Mouse (Mus musculus): ENCODE measurements around the gene 4933425L06Rik. TPM values are rescaled to one million over a fixed set of nuclear protein-coding genes. Genes with fewer than 3 reads are reported as not detected.

Gene 4933425L06Rik
- not detected for total RNA-seq (2021)
- long read RNA-seq, experiment 1: 0 reads
- long read RNA-seq, experiment 2: 0 reads

- intact Hi-C loops (cut with DNase I; ENCODE audit: low total_unique reads): no loop called here
- no peak for DNase-seq
Observed at GRCm38 (mm10) chr13:105081862-105082261, at the start of gene 4933425L06Rik. Gene 4933425L06Rik (plus strand): TSS chr13:105082122.

GRCm38 (mm10) chr13:105037816-105038215, 44.1 kb upstream of the 4933425L06Rik start:
- intact Hi-C loops (cut with DNase I; ENCODE audit: low total_unique reads): no loop called here
- DNase-seq: no peak

- intact Hi-C loops (cut with DNase I; ENCODE audit: low total_unique reads): no loop called here
Observed at GRCm38 (mm10) chr13:105038334-105038733, 43.6 kb upstream of the 4933425L06Rik start.

GRCm38 (mm10) chr13:105043882-105044281, 38.0 kb upstream of the 4933425L06Rik start:
- intact Hi-C loops (cut with DNase I; ENCODE audit: low total_unique reads): no loop called here
- DNase-seq: no peak

More at GRCm38 (mm10) chr13:105038334-105038733, 43.6 kb upstream of the 4933425L06Rik start:
- no peak for DNase-seq

- no peak for DNase-seq
- intact Hi-C loops (cut with DNase I; ENCODE audit: low total_unique reads): no loop called here
Observed at GRCm38 (mm10) chr13:105047377-105047776, 34.5 kb upstream of the 4933425L06Rik start.

GRCm38 (mm10) chr13:105048662-105049061, 33.3 kb upstream of the 4933425L06Rik start:
- DNase-seq: no peak
- intact Hi-C loops (cut with DNase I; ENCODE audit: low total_unique reads): no loop called here

- intact Hi-C loops (cut with DNase I; ENCODE audit: low total_unique reads): no loop called here
- no peak for DNase-seq
Observed at GRCm38 (mm10) chr13:105051432-105051831, 30.5 kb upstream of the 4933425L06Rik start.

- intact Hi-C loops (cut with DNase I; ENCODE audit: low total_unique reads): no loop called here
- peak; percentile 6 for DNase-seq
Observed at GRCm38 (mm10) chr13:105053618-105054017, 28.3 kb upstream of the 4933425L06Rik start.

- intact Hi-C loops (cut with DNase I; ENCODE audit: low total_unique reads): no loop called here
- peak; percentile 67 for DNase-seq
Observed at GRCm38 (mm10) chr13:105054181-105054940, 27.6 kb upstream of the 4933425L06Rik start, which contains the start of gene Rgs7bp. Gene Rgs7bp (minus strand): TSS chr13:105054930.

GRCm38 (mm10) chr13:105054941-105055309, 27.0 kb upstream of the 4933425L06Rik start:
- intact Hi-C loops (cut with DNase I; ENCODE audit: low total_unique reads): no loop called here
- DNase-seq: no peak

GRCm38 (mm10) chr13:105055374-105055773, 26.5 kb upstream of the 4933425L06Rik start:
- DNase-seq: no peak
- intact Hi-C loops (cut with DNase I; ENCODE audit: low total_unique reads): no loop called here

- intact Hi-C loops (cut with DNase I; ENCODE audit: low total_unique reads): no loop called here
- DNase-seq: no peak
Observed at GRCm38 (mm10) chr13:105066119-105066518, 15.8 kb upstream of the 4933425L06Rik start.

GRCm38 (mm10) chr13:105066890-105067845, 14.8 kb upstream of the 4933425L06Rik start:
- intact Hi-C loops (cut with DNase I; ENCODE audit: low total_unique reads): no loop called here
- DNase-seq: no peak

- intact Hi-C loops (cut with DNase I; ENCODE audit: low total_unique reads): no loop called here
- no peak for DNase-seq
Observed at GRCm38 (mm10) chr13:105089276-105089675, 7.4 kb downstream of the 4933425L06Rik start.

GRCm38 (mm10) chr13:105096316-105096715, 14.4 kb downstream of the 4933425L06Rik start:
- DNase-seq: no peak
- intact Hi-C loops (cut with DNase I; ENCODE audit: low total_unique reads): no loop called here

- DNase-seq: no peak
- intact Hi-C loops (cut with DNase I; ENCODE audit: low total_unique reads): no loop called here
Observed at GRCm38 (mm10) chr13:105100705-105101104, 18.8 kb downstream of the 4933425L06Rik start.

- DNase-seq: no peak
- intact Hi-C loops (cut with DNase I; ENCODE audit: low total_unique reads): no loop called here
Observed at GRCm38 (mm10) chr13:105104385-105104784, 22.5 kb downstream of the 4933425L06Rik start.

- no peak for DNase-seq
- intact Hi-C loops (cut with DNase I; ENCODE audit: low total_unique reads): no loop called here
Observed at GRCm38 (mm10) chr13:105111599-105111998, 29.7 kb downstream of the 4933425L06Rik start.

GRCm38 (mm10) chr13:105121617-105122016, 39.7 kb downstream of the 4933425L06Rik start:
- DNase-seq: no peak
- intact Hi-C loops (cut with DNase I; ENCODE audit: low total_unique reads): no loop called here

GRCm38 (mm10) chr13:105122092-105122491, 40.2 kb downstream of the 4933425L06Rik start:
- no peak for DNase-seq
- intact Hi-C loops (cut with DNase I; ENCODE audit: low total_unique reads): no loop called here
